Mouse (Mus musculus): ENCODE data around the gene Klhl2.

DNA sequence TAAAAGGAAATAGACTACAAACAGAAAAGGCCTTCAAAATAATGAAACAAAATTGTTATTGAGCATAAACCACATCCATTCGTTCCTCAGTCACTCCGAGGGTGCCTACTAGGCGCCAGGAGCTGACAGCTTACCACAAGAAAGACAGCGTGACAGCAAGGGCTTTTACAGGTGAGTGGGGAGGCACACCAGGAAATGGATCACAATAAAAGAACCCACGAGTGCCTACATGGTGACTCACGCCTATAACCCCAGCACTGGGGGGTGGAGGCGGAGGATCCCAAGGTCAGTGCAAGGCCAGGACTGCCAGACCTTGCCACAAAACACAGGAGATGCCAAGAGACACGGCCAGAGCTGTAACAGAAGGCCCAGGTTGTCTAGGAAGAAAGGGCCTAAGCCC lies 23.4 kb downstream of the Klhl2 start:
- no peak for TF ChIP-seq POLR2A (IDR thresholded peaks at IDR 0.05; ENCODE audit: insufficient read depth, low read length)
- no peak for TF ChIP-seq CTCF (IDR thresholded peaks at IDR 0.05; ENCODE audit: low read depth, low read length)
- no peak for TF ChIP-seq EP300 (IDR thresholded peaks at IDR 0.05; ENCODE audit: insufficient read depth, low read depth, low read length)

Data from ES-Bruce4 (cell line).